Mouse (Mus musculus) megakaryocyte, embryonic 14.5 days (primary cell): ENCODE results near the gene Sox5.

ENCODE experiments used
- FLI1 ChIP-seq: IDR thresholded peaks from 2 replicates; pipeline ENCODE4 v1.6.1; 2012; ENCODE audit warnings: low read length, inconsistent platforms, mixed read lengths
- GATA1 ChIP-seq: IDR thresholded peaks from 3 replicates; pipeline ENCODE4 v1.6.1; 2012; ENCODE audit warnings: mixed read lengths, low read length, inconsistent platforms, borderline replicate concordance

- TF ChIP-seq GATA1 (no peak), FLI1 (no peak)
These were observed 738.8 kb downstream of the Sox5 start for GRCm38 (mm10) chr6:144042936-144043335.
